Mouse (Mus musculus): ENCODE results near the gene Olfr1126. TPM values are rescaled to one million over a fixed set of nuclear protein-coding genes. Genes with fewer than 3 reads are reported as not detected.
"Not testable (repeated sequence)": the region's sequence is repeated elsewhere in the genome, so short reads cannot be mapped to it uniquely, and the experiment has no call there.

Gene Olfr1126
- not detected in 2 replicates for total RNA-seq (2017)

- no peak for ATAC-seq (replicated peaks in 1 of 2; ENCODE audit: insufficient read depth in 1 of 2, low FRiP score in 2 of 2, low TSS enrichment in 1 of 2, low read depth in 1 of 2, poor library complexity in 2 of 2, severe bottlenecking in 2 of 2)
Measured at GRCm38 (mm10) chr2:87453662-87454061, at the start of gene Olfr1126. Olfr1126 (plus strand) TSS chr2:87453962.

- ATAC-seq (replicated peaks in 1 of 2; ENCODE audit: insufficient read depth in 1 of 2, low FRiP score in 2 of 2, low TSS enrichment in 1 of 2, low read depth in 1 of 2, poor library complexity in 2 of 2, severe bottlenecking in 2 of 2) = no peak
Measured at GRCm38 (mm10) chr2:87416335-87416734, 37.4 kb upstream of the Olfr1126 start, which contains the start of gene Olfr1123. Olfr1123 (plus strand) TSS chr2:87416635.

- ATAC-seq (replicated peaks in 1 of 2; ENCODE audit: insufficient read depth in 1 of 2, low FRiP score in 2 of 2, low TSS enrichment in 1 of 2, low read depth in 1 of 2, poor library complexity in 2 of 2, severe bottlenecking in 2 of 2) = no peak
Measured at GRCm38 (mm10) chr2:87429975-87430374, 23.8 kb upstream of the Olfr1126 start, which contains the start of gene Olfr1124. Olfr1124 (plus strand) TSS chr2:87430275.

- no peak for ATAC-seq (replicated peaks in 1 of 2; ENCODE audit: insufficient read depth in 1 of 2, low FRiP score in 2 of 2, low TSS enrichment in 1 of 2, low read depth in 1 of 2, poor library complexity in 2 of 2, severe bottlenecking in 2 of 2)
Measured at GRCm38 (mm10) chr2:87437731-87438130, 16.0 kb upstream of the Olfr1126 start.

GRCm38 (mm10) chr2:87461769-87462168 lies 8.0 kb downstream of the Olfr1126 start:
- no peak for ATAC-seq (replicated peaks in 1 of 2; ENCODE audit: insufficient read depth in 1 of 2, low FRiP score in 2 of 2, low TSS enrichment in 1 of 2, low read depth in 1 of 2, poor library complexity in 2 of 2, severe bottlenecking in 2 of 2)

- ATAC-seq (replicated peaks in 1 of 2; ENCODE audit: insufficient read depth in 1 of 2, low FRiP score in 2 of 2, low TSS enrichment in 1 of 2, low read depth in 1 of 2, poor library complexity in 2 of 2, severe bottlenecking in 2 of 2) = no peak
Measured at GRCm38 (mm10) chr2:87480207-87480606, 26.4 kb downstream of the Olfr1126 start.

- ATAC-seq (replicated peaks in 1 of 2; ENCODE audit: insufficient read depth in 1 of 2, low FRiP score in 2 of 2, low TSS enrichment in 1 of 2, low read depth in 1 of 2, poor library complexity in 2 of 2, severe bottlenecking in 2 of 2) = no peak
Measured at GRCm38 (mm10) chr2:87481158-87481557, 27.4 kb downstream of the Olfr1126 start.

- no peak for ATAC-seq (replicated peaks in 1 of 2; ENCODE audit: insufficient read depth in 1 of 2, low FRiP score in 2 of 2, low TSS enrichment in 1 of 2, low read depth in 1 of 2, poor library complexity in 2 of 2, severe bottlenecking in 2 of 2)
Measured at GRCm38 (mm10) chr2:87482276-87482675, 28.5 kb downstream of the Olfr1126 start.

- ATAC-seq (replicated peaks in 1 of 2; ENCODE audit: insufficient read depth in 1 of 2, low FRiP score in 2 of 2, low TSS enrichment in 1 of 2, low read depth in 1 of 2, poor library complexity in 2 of 2, severe bottlenecking in 2 of 2) = not testable (repeated sequence)
Measured at GRCm38 (mm10) chr2:87496993-87497392, 43.2 kb downstream of the Olfr1126 start, which contains the start of gene Pramel7. Pramel7 (minus strand) TSS chr2:87497093.

- ATAC-seq (replicated peaks in 1 of 2; ENCODE audit: insufficient read depth in 1 of 2, low FRiP score in 2 of 2, low TSS enrichment in 1 of 2, low read depth in 1 of 2, poor library complexity in 2 of 2, severe bottlenecking in 2 of 2) = no peak
Measured at GRCm38 (mm10) chr2:87506265-87506664, 52.5 kb downstream of the Olfr1126 start, which contains the start of gene Pramel6. Pramel6 (plus strand) TSS chr2:87506565.

Other genes with a start within 250 kb of the Olfr1126 start
- not detected in 2 replicates for gene Olfr1113, start 245.0 kb upstream of the Olfr1126 start, total RNA-seq (2017)
- not detected in 2 replicates for gene Olfr1115, start 205.9 kb upstream of the Olfr1126 start, total RNA-seq (2017)
- not detected in 2 replicates for gene Olfr1116, start 186.4 kb upstream of the Olfr1126 start, total RNA-seq (2017)
- gene Olfr1118, start 146.4 kb upstream of the Olfr1126 start, total RNA-seq (2017) = not detected in 2 replicates
- not detected in 2 replicates for gene Olfr1120, start 99.1 kb upstream of the Olfr1126 start, total RNA-seq (2017)
- gene Olfr1121, start 84.1 kb upstream of the Olfr1126 start, total RNA-seq (2017) = not detected in 2 replicates
- gene Olfr1122, start 68.1 kb upstream of the Olfr1126 start, total RNA-seq (2017) = not detected in 2 replicates
- gene Olfr1123, start 37.3 kb upstream of the Olfr1126 start, total RNA-seq (2017) = not detected in 2 replicates
- gene Olfr1124, start 23.7 kb upstream of the Olfr1126 start, total RNA-seq (2017) = not detected in 2 replicates
- gene Pramel7, start 43.1 kb downstream of the Olfr1126 start, total RNA-seq (2017) = not detected in 2 replicates
- gene Pramel6, start 52.6 kb downstream of the Olfr1126 start, total RNA-seq (2017) = not detected in 2 replicates
- not detected in 2 replicates for gene Olfr153, start 77.8 kb downstream of the Olfr1126 start, total RNA-seq (2017)
- not detected in 2 replicates for gene Olfr1128, start 91.6 kb downstream of the Olfr1126 start, total RNA-seq (2017)
- gene Olfr1129, start 119.9 kb downstream of the Olfr1126 start, total RNA-seq (2017) = not detected in 2 replicates
- gene Olfr1130, start 152.2 kb downstream of the Olfr1126 start, total RNA-seq (2017) = not detected in 2 replicates
- gene Olfr1131, start 173.1 kb downstream of the Olfr1126 start, total RNA-seq (2017) = not detected in 2 replicates
- gene Olfr1132, start 183.6 kb downstream of the Olfr1126 start, total RNA-seq (2017) = not detected in 2 replicates
- gene Olfr1133, start 193.4 kb downstream of the Olfr1126 start, total RNA-seq (2017) = not detected in 2 replicates
- not detected in 2 replicates for gene Olfr1134, start 204.5 kb downstream of the Olfr1126 start, total RNA-seq (2017)
- not detected in 2 replicates for gene Olfr1135, start 219.7 kb downstream of the Olfr1126 start, total RNA-seq (2017)
- not detected in 2 replicates for gene Olfr1136, start 240.0 kb downstream of the Olfr1126 start, total RNA-seq (2017)

All from hematopoietic stem cell, adult 5-6 weeks (primary cell).